Mouse (Mus musculus) gastrocnemius, postnatal 36 days (tissue): ENCODE measurements around the gene Phf21b. TPM values are rescaled to one million over a fixed set of nuclear protein-coding genes. Genes with fewer than 3 reads are reported as not detected.
"Not testable (repeated sequence)": the region's sequence is repeated elsewhere in the genome, so short reads cannot be mapped to it uniquely, and the experiment has no call there.

Experiments
- DNase-seq, 2 experiments: peaks; one replicate each; pipeline ENCODE4 v3.0.0; 2022
- intact Hi-C: fragments of 180-260 bp; cut with DNase I; formaldehyde crosslinking; loops from one replicate; pipeline ENCODE4 v1.15.1; 2025
- total RNA-seq, 2 experiments: library from RNA; stranded (reverse); gene quantifications; 2 replicates each; pipeline ENCODE4 v1.2.3; 2021

Phf21b gene
- total RNA-seq, 2 experiments from 2014 or later: 0.43 to 0.49 TPM

DNA sequence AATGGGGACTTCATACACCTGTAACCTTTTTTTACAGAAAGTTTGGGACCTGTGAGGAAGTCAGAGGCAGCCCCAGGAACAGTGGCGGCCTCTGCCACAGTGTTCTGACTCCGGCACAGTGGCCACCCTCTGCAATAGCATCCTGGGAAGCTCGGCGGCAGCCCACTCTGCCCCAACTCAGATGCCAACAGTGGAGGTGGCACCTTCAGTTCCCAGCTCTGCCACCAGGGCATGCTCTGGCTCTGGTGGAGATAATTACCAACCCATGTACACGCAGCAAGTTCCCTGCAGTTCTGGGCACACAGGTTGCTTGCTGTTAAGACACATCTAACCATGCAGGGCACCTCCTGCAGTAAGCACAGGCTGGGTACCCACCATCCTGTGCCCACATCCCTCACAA lies 55.7 kb downstream of the Phf21b start:
- DNase-seq: no peak
- intact Hi-C loops: no loop called here

DNA sequence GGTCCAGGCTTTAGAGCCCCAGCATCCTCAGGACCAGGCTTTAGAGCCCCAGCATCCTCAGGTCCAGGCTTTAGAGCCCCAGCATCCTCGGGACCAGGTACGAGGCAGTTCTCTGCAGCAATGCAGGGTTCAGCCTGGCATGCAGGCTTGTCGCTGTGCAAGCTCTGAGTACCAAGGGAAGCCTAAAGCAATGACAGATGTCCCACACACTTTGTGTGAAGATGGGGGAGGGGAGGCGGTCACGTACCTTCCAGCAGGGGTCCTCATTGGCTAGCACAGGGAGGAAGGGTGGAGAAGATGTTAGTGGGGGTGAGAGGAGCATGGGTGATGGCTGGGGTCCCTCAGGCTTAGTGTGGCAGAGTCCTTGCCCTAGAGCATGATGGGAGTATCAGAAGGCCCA lies 62.2 kb downstream of the Phf21b start:
- intact Hi-C loops: no loop called here
- DNase-seq: no peak

DNA sequence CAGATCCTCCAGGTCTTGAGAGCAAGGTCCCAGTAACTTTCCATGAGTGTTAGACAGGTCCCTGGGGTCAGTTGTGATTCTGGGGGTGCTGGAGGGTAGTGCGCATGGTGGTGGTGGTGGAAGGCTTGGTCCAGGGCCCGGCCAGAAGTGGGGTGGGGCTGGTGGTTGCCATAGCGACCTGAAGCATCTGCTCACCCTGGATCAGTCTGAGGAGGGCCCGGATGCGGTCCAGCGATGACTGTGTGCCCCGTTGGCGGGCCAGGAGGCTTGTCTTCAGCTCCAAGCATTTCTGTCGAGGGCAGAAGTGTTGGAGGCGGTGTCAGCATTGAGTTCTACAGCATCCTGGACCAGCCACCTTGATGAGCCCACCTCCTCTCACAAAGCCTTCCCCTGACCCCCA lies 68.7 kb downstream of the Phf21b start:
- DNase-seq: no peak
- intact Hi-C loops: no loop called here

- no peak for DNase-seq
- intact Hi-C loops: no loop called here
Measured at GRCm38 (mm10) chr15:84784812-84785211, 71.0 kb downstream of the Phf21b start.

DNA sequence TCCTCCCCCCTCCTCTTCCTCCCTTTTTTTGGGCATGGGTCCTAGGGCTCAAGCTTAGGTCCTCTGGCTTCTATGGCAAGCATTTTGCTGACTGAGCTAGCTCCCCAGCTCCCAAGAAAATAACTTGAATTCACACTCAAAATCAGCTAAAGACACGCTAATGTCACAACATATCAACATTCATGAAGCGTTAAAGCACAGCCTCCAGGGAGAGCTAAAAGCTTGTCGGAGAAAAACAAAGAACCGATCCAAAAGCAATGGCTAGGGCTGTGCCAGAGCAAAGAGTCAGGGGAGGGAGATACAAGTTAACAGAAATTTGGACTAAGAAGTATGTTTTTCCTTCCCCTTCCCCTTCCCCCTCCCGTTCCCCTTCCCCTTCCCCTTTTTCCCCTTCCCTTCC lies 77.3 kb downstream of the Phf21b start:
- no peak for DNase-seq
- intact Hi-C loops: no loop called here

- no peak for DNase-seq
- intact Hi-C loops: no loop called here
Measured at GRCm38 (mm10) chr15:84775421-84776174, 80.3 kb downstream of the Phf21b start.

DNA sequence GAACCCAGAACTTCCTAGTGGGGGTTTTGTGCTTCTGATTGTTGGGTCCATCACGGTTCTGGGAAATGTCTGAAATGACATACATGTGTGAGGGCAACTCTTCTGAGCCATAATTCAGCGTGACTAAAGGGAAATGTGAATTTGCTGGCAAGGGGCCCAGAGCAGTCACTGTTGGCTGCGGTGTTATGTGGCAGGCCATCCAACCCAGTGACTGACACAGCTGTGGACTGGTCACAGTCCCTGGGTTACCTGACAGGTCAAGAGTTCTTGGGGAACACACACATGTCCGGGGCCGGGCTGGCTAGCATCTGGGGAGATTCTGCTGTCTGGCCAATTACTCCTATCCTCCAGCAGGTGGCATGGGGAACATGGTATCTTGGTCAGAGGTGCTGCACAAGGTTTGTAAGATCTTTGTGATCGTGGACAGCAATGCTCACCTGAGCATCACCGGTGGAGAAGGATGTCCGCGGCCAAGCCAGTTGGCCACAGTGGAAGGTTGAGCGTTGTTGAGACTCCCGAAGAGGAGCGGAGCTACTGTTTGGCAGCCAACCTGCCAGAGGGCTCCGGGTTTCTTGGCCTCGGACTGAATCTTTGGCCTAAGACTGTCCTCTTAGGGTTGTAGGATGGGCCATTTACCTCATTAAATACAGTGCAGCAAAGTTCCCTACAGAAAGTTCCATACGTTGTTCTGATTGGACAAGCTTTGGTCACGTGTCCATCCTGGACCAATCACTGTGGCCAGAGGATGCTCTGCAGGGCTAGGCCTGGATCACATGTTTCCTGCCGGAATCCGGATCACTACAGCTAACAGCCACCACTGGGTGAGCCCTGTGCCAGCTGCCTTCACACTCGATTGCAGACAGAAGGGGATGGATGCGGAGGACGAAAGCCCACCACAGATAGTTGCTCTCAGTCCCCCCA lies 83.4 kb downstream of the Phf21b start:
- intact Hi-C loops: no loop called here
- DNase-seq: no peak

DNA sequence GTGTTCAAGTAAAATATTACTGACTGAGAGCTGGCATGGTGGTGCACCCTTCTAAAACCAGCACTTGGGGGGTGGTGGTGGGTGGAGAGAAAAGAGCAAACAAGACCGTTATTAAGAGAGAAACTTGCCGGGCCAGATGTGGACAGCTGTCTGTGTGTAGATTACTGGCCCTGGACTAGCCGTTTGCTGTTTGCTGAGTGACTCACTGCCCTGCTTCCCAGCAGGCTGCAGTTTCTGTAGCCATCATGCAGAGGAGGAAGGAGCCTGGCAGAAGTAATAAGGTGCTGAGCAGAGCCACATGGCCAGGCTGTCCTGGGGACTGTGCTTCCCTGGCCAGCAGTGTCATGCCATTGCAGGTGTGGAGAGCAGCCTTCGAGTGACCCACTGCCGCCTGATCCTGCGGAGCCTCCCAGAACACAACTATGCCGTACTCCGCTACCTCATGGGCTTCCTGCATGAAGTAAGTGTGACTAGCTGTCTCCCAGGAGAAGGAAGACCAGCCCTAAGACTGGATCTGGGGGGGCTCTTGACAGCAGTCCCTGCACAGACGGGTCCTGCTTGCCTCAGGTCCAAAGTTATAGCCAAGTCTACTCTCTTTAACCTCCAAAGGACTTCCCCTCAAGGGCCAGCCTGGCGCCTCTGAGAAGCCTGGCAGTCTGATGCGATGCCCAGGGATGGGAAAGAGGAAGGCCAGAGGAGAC lies 86.1 kb downstream of the Phf21b start:
- DNase-seq: no peak
- intact Hi-C loops: no loop called here

DNA sequence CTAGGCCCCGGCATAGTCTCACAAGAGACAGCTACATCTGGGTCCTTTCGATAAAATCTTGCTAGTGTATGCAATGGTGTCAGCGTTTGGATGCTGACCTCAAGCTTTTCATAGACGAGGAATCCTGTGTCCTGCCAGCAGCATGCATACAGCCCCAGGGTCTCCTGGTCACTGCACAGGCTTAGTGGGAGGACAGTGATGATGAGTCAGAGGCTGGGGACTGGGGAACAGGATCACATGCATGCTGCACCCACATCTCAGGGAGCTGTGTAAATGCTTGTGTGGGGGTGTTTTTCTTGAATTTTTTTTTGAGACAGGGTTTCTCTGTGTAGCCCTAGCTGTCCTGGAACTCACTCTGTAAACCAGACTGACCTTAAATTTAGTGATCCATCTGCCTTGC lies 87.3 kb downstream of the Phf21b start:
- DNase-seq, intact Hi-C loops: not testable (repeated sequence)

DNA sequence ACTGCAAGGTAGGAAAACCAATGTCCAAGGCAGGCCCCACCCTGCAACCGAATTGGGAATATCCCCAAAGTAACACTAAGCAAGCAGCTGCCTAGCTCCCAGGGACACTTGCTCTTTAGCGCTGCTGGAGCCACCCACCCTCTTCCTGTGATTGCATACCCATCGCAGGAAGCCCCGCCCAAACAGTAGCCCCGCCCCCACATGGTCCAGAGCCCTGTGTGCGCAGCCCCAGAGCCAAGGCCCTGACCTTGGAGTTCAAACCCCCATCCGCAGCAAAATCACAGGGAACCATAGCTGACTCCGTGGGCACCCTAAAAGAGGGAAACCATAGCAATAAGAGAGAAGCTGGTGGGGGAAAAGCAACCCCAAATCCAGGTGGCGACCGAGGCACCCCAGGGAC lies 89.2 kb downstream of the Phf21b start:
- intact Hi-C loops: no loop called here
- no peak for DNase-seq

GRCm38 (mm10) chr15:84763423-84763812 lies 92.4 kb downstream of the Phf21b start:
- DNase-seq: no peak
- intact Hi-C loops: no loop called here

- no peak for DNase-seq
- intact Hi-C loops: no loop called here
Measured at GRCm38 (mm10) chr15:84762712-84763422, 93.0 kb downstream of the Phf21b start.

DNA sequence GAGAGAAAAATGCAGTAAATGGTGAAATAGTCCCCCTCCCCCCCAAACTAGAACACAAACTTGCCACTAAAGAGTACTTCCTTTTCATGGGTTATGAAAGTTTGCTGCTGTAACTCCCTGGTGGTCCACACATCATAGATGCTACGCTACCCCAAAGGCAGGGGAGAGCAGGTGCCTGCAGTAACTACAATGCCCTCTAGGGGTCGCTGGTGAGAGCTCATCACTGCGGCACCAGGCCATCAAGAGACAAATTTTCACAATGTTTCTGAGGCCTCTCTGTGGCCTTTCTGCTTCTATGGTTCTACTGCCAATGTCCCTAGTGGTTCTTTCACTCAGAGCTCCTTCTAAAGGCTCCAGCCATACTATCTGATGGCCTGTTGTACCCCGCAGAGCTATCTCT lies 97.4 kb downstream of the Phf21b start:
- intact Hi-C loops: loop anchor here (5.0 kb wide), 3 partner anchors 86 to 239 kb away; no protein-coding TSS in a partner anchor
- no peak for DNase-seq

GRCm38 (mm10) chr15:84756426-84756825 lies 99.4 kb downstream of the Phf21b start:
- intact Hi-C loops: loop anchor here (5.0 kb wide), 3 partner anchors 84 to 241 kb away; no protein-coding TSS in a partner anchor
- DNase-seq: no peak

- intact Hi-C loops: loop anchor here (5.0 kb wide), 3 partner anchors 83 to 242 kb away; no protein-coding TSS in a partner anchor
- DNase-seq: peak; percentile 58 to 67
Measured at GRCm38 (mm10) chr15:84754987-84755386, 100.9 kb downstream of the Phf21b start.

- no peak for DNase-seq
- intact Hi-C loops: no loop called here
Measured at GRCm38 (mm10) chr15:84745831-84746230, 110.0 kb downstream of the Phf21b start.

DNA sequence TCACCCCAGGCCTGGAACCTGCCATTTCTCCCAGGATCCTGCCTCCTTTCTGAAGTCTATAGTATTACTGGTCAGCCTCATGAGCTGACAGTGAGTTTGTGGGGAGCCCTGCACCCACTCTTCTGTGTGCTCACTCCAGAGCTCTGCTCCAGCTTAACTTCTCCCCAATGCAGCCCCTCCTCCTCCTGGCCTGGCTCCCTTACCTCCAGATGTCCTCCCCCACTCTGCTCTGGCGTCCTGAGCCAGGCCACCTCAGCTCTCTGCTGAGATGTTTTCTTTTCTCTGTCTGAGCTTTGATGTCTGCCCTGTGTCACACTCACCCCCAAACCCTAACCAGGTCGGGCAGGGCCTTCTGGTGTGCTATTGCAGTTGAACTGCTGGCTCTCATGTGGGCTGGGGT lies 111.5 kb downstream of the Phf21b start:
- intact Hi-C loops: no loop called here
- no peak for DNase-seq

- DNase-seq: no peak
- intact Hi-C loops: no loop called here
Measured at GRCm38 (mm10) chr15:84743347-84743746, 112.5 kb downstream of the Phf21b start.

DNA sequence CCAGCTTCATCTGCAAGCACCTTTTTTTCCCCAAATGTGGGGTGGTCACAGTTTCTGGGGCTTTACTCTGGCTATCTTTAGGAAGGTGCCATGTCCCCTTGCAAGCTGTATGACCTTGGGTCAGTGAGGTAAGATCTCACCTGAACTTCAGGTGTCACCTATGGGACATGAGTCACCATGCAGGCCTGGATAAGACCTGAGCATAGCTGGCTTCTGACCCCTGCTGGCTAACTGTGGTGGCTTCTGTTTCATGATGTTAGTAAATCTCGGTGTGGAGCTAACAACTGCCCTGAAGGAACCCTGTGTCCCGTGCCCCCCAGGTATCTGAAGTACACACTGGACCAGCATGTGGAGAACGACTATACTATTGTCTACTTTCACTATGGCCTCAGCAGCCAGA lies 114.3 kb downstream of the Phf21b start:
- DNase-seq: no peak
- intact Hi-C loops: no loop called here

- intact Hi-C loops: no loop called here
- no peak for DNase-seq
Measured at GRCm38 (mm10) chr15:84738246-84738645, 117.6 kb downstream of the Phf21b start.
